Mouse (Mus musculus) heart, embryonic 11.5 days (tissue): ENCODE measurements around the gene Lrmda. TPM values are rescaled to one million over a fixed set of nuclear protein-coding genes. Genes with fewer than 3 reads are reported as not detected.

Experiments
- ATAC-seq: fragments of 200-750 bp; cut with Nextera tagmentation; replicated peaks from 2 replicates; pipeline ENCODE4 v1.8.0; 2017; ENCODE audit warnings: moderate library complexity; ENCODE audit not compliant: insufficient number of reproducible peaks, low FRiP score, low TSS enrichment
- H3K27ac ChIP-seq: fragments of 300-500 bp; sonication (generic); 2 replicates; pipeline ENCODE4 v1.5.1; 2014; ENCODE audit warnings: mild to moderate bottlenecking, low read depth, low read length
- H3K27me3 ChIP-seq: fragments of 300-500 bp; sonication (generic); 2 replicates; pipeline ENCODE4 v1.6.1; 2014; ENCODE audit warnings: mild to moderate bottlenecking, low read length, mixed read lengths; ENCODE audit not compliant: control insufficient read depth, insufficient read depth
- H3K36me3 ChIP-seq: fragments of 300-500 bp; sonication (generic); 2 replicates; pipeline ENCODE4 v1.6.1; 2014; ENCODE audit warnings: mild to moderate bottlenecking, low read length, moderate library complexity, mixed read lengths; ENCODE audit not compliant: control insufficient read depth, insufficient read depth
- H3K4me1 ChIP-seq: fragments of 300-500 bp; sonication (generic); 2 replicates; pipeline ENCODE4 v1.6.1; 2014; ENCODE audit warnings: low read length; ENCODE audit not compliant: control insufficient read depth, insufficient read depth
- H3K4me2 ChIP-seq: fragments of 300-500 bp; sonication (generic); 2 replicates; pipeline ENCODE4 v1.6.1; 2014; ENCODE audit warnings: mild to moderate bottlenecking, moderate library complexity
- H3K4me3 ChIP-seq: fragments of 300-500 bp; sonication (generic); 2 replicates; pipeline ENCODE4 v1.5.1; 2014; ENCODE audit warnings: low read depth, low read length
- H3K9ac ChIP-seq: fragments of 300-500 bp; sonication (generic); 2 replicates; pipeline ENCODE4 v1.6.1; 2014; ENCODE audit warnings: mild to moderate bottlenecking, low read depth, low read length, moderate library complexity
- H3K9me3 ChIP-seq: fragments of 300-500 bp; sonication (generic); replicated peaks from 2 replicates; pipeline ENCODE4 v1.6.1; 2016; ENCODE audit warnings: low read length; ENCODE audit not compliant: control insufficient read depth
- WGBS: fragments of 180-500 bp; shearing (Covaris S2); extraction: QIAGEN DNeasy Blood & Tissue Kit; methylation state at CpG from one replicate; pipeline ENCODE4 v1.1.7; 2014; ENCODE audit not compliant: insufficient replicate concordance; 5-methylcytosine and 5-hydroxymethylcytosine counted together
- polyA plus RNA-seq: library from polyadenylated mRNA; unstranded; fragments of >200 nt; fragmentation: Nextera tagmentation; extraction: Ambion mirVana; gene quantifications from 2 replicates; pipeline ENCODE4 v1.2.1, GENCODE M21; 2014

Lrmda gene
- polyA plus RNA-seq, 1 experiment from 2014 or later = 0.70 TPM

DNA sequence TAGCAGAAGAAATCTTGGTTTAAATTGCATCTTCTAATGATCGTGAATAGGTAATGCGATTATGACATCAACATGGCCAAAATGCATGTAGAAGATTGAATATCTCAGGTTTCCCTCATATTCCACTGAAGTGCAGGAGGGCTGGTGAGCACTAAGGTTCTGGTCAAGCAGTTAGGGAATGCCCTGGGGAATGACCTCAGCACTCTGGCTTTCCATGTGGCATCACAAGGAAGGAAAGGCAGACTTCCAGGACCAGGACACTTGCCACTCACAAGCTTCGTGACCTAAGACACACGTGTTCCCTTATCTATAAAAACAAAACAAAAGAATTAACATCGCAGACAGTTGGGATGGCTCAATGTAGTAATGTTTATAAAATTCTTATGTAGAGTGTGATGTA lies 728.3 kb downstream of the Lrmda start:
- WGBS = 68% methylated on average over 5 of the region's 5 CpGs
- Histone ChIP-seq H3K4me1 (peaks cover 18% of the 10 kb centered on the region; the same call in 1 of the 2 replicates), H3K4me3 (no peak overlapping the region), H3K9me3 (no peaks in the 10 kb centered on the region), H3K36me3 (no peaks in the 10 kb centered on the region), H3K27ac (no peak overlapping the region), H3K4me2 (no peak overlapping the region), H3K9ac (no peak overlapping the region), H3K27me3 (no peaks in the 10 kb centered on the region)
- no peak for ATAC-seq

DNA sequence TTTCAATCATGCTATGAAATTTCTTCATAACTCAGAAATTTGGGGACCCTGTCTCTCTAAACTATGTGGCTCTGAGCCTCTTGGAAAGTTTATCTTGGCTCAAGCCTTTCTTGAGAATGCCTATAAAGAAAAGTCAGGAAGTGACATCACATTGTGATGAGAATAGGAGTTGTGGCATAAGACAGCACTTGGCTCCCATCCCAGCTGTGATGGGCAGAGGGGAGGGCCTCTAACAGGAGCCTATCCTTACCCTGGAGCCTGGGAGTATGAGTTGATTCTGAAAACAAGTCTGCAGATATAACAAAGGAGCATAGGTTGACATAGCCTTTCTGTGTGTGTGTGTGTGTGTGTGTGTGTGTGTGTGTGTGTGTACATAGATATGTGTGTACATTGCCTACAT lies 730.9 kb downstream of the Lrmda start:
- Histone ChIP-seq H3K4me1 (peaks cover 10% of the 10 kb centered on the region; the same call in 1 of the 2 replicates), H3K27me3 (no peaks in the 10 kb centered on the region), H3K9me3 (no peaks in the 10 kb centered on the region), H3K9ac (no peak overlapping the region), H3K4me2 (no peak overlapping the region), H3K4me3 (no peak overlapping the region), H3K36me3 (no peaks in the 10 kb centered on the region), H3K27ac (no peak overlapping the region)
- ATAC-seq = 0 out of 2 replicates have a peak, but pooled peaks have one; percentile 52

DNA sequence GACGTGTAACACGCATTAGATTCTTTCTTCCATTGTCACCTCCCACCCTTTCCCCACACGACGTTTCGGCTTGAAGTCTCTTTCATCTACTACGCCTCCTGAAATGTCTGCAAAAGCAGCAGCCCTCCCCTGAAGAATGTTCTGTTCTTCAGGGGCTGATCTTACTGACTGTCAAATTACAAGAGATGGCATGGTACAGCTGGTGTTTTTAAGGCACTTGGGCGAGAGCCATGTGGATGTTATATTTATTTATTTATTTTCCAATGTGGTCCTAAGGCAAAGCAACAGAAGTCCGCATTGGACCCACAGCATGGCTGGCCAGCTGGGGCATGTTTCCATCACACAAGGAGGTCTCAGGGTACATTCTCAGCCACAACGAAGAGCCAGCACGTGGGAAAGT lies 731.8 kb downstream of the Lrmda start:
- Histone ChIP-seq H3K36me3 (no peaks in the 10 kb centered on the region), H3K27ac (no peak overlapping the region), H3K9me3 (no peaks in the 10 kb centered on the region), H3K9ac (no peak overlapping the region), H3K27me3 (no peaks in the 10 kb centered on the region), H3K4me2 (no peak overlapping the region), H3K4me1 (peaks cover 3% of the 10 kb centered on the region; the same call in 1 of the 2 replicates), H3K4me3 (no peak overlapping the region)
- WGBS = 64% methylated on average over 10 of the region's 10 CpGs
- ATAC-seq = no peak

DNA sequence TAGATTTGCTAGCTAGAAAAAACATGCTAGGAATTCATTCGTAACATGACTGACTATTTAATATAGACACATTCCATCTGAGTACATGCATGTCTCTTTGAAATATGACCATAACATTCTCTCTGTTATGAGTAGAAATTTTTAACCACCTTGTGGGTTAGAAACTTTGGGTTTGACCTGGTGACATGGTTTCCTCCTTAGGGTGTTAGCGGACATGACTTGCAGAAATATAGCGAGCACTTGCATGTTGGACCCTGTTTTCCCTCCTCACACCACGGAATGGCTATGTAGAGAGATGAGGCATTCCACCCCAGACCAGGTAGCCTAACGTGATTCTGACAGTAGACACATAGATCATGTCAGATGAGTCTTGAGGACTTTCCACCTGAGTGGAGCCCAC lies 735.1 kb downstream of the Lrmda start:
- Histone ChIP-seq H3K4me1 (peaks cover 6% of the 10 kb centered on the region), H3K36me3 (no peaks in the 10 kb centered on the region), H3K4me2 (no peak overlapping the region), H3K9me3 (no peaks in the 10 kb centered on the region), H3K4me3 (no peak overlapping the region), H3K27me3 (no peaks in the 10 kb centered on the region), H3K9ac (no peak overlapping the region), H3K27ac (no peak overlapping the region)
- WGBS = 87% methylated on average over 5 of the region's 5 CpGs
- ATAC-seq = no peak

DNA sequence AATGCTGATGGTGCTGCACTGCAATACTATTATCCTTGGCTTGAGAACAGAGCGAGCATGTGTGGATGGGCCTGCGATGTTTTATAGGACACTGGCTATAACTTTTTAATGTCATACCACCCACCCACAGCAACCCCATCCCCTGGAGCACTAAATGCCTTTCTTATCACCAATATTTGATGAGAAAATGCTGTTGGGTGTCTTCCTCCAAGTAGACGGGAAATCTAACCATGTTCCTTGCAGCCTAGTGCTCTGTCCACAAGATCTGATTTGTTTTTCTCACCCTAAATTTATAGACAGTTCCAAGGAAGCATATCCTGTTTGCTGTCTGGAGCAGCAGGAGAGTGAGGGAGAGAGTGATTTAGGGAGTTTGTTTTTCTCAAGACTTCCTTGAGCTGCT lies 738.0 kb downstream of the Lrmda start:
- ATAC-seq = no peak
- H3K27me3 ChIP-seq = no peaks in the 10 kb centered on the region
- H3K4me3 ChIP-seq = no peak overlapping the region
- H3K4me1 ChIP-seq = peaks cover 11% of the 10 kb centered on the region
- no peaks in the 10 kb centered on the region for H3K9me3 ChIP-seq
- no peaks in the 10 kb centered on the region for H3K36me3 ChIP-seq
- H3K4me2 ChIP-seq = no peak overlapping the region
- no peak overlapping the region for H3K9ac ChIP-seq
- H3K27ac ChIP-seq = no peak overlapping the region
- 89% methylated on average over 3 of the region's 3 CpGs for WGBS

DNA sequence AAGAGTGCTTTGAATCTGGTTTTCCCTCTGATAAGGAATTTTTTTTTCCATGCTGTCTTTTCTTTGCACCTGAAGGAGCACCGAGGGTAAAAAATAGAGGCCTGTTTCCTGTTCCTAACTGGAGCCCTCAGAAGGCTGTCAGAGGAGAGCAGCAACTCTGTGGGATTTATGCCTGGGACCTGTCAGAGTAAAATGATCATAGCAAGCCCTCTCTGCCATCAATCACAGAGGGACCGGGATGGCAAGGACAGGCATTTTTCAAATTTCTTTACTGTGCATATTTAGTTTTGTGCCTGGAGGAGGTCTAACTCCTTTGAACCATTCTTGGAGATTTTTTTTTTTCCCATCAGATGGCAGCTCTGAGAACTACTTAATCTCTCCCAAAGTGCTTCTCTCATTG lies 739.7 kb downstream of the Lrmda start:
- peaks cover 11% of the 10 kb centered on the region for H3K4me1 ChIP-seq
- H3K27ac ChIP-seq = peak overlapping the region; percentile 64
- no peaks in the 10 kb centered on the region for H3K9me3 ChIP-seq
- H3K27me3 ChIP-seq = no peaks in the 10 kb centered on the region
- H3K4me2 ChIP-seq = no peak overlapping the region
- no peak overlapping the region for H3K4me3 ChIP-seq
- 12% methylated on average over 2 of the region's 2 CpGs for WGBS
- no peak overlapping the region for H3K9ac ChIP-seq
- H3K36me3 ChIP-seq = no peaks in the 10 kb centered on the region
- ATAC-seq = no peak

DNA sequence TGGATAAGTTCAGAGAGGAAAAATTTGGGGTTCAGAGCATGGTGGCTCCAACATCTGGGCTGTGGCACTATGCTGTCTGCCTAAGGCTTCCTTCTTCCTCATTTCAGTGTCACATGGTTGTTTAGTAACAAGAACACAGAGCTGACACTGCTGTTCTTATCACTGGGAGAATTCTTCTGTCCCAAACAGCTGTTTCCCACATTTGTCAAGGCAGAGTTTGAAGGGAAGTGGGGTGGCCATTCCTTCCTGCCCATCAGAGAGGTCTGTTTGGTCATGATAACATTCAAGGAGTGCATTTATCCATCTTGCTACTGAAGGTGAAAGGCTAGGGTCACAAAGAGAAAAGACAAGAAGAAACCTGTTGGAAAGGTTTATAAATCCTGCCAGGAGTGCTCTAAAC lies 740.2 kb downstream of the Lrmda start:
- no peaks in the 10 kb centered on the region for H3K27me3 ChIP-seq
- H3K27ac ChIP-seq = peak overlapping the region; percentile 64
- H3K4me3 ChIP-seq = no peak overlapping the region
- H3K9me3 ChIP-seq = no peaks in the 10 kb centered on the region
- no peak for ATAC-seq
- no peak overlapping the region for H3K4me2 ChIP-seq
- no peaks in the 10 kb centered on the region for H3K36me3 ChIP-seq
- peaks cover 11% of the 10 kb centered on the region for H3K4me1 ChIP-seq
- H3K9ac ChIP-seq = no peak overlapping the region

DNA sequence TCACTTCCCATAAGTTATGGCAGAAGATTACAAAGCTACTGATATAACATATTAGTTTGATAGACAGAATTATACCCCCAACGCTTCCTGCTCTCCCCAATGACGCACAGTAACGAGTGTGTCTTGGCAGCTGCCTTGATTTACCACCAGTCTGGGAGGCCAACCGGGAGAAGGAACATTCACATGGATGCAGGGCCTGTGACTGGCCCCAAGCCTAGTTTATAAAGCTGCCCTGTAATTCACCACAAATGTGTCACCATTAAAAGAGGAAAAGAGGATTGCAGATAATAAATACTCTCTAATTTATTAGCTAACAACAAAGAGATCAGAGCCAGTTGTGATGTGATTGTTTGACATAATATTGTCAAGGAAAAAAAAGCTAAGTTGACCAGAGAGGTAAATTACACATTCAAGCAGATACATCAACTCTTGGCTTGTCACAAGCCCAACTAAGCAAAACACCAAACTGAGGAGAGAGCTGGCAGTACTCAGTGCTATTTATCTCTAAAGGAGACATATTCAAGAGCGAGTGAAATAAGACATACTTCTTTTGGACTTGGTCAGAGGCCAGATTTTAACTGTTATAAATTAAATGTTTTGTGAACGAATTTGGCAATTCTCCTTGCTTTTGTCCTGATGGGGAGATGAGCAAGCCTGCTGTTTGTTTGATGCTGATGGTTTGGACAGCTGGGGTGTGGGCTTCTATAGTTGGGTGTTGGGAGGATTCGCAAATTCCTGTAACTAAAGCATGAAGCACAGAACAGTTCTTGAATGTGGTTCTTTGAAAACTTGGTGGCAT lies 740.9 kb downstream of the Lrmda start:
- Histone ChIP-seq H3K9ac (no peak overlapping the region), H3K36me3 (no peaks in the 10 kb centered on the region), H3K4me2 (no peak overlapping the region), H3K27ac (peak overlapping the region; percentile 64), H3K9me3 (no peaks in the 10 kb centered on the region), H3K27me3 (no peaks in the 10 kb centered on the region), H3K4me1 (peaks cover 11% of the 10 kb centered on the region), H3K4me3 (no peak overlapping the region)
- no peak for ATAC-seq
- 51% methylated on average over 7 of the region's 7 CpGs for WGBS

DNA sequence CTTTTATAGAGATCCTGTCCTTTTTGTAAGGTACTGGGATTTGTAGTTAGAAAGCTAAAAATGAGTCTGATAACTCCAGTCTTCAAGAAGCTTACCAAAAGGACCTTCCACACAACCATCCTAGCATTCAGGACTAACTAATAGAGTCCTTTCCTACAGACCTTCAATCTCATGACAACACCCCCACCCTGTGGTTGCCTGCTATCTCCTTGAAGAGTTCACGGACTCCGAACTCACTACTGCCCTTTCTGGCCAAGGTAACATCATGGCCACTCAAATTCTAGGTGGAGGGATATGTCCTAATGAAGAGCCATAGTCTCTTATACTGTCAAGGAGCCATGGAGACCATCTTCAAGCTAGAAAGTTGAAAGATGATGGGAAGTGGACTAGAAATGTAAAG lies 762.2 kb downstream of the Lrmda start:
- H3K4me1 ChIP-seq = no peaks in the 10 kb centered on the region; the same call in none of the 2 replicates
- no peak overlapping the region for H3K4me2 ChIP-seq
- ATAC-seq = no peak
- H3K27me3 ChIP-seq = no peaks in the 10 kb centered on the region
- H3K9ac ChIP-seq = no peak overlapping the region
- no peaks in the 10 kb centered on the region for H3K36me3 ChIP-seq
- WGBS = 42% methylated on average over 2 of the region's 2 CpGs
- no peaks in the 10 kb centered on the region for H3K9me3 ChIP-seq
- H3K4me3 ChIP-seq = no peak overlapping the region
- H3K27ac ChIP-seq = no peak overlapping the region
